Mouse (Mus musculus): Measurements from ENCODE around the gene Gm20379. TPM values are rescaled to one million over a fixed set of nuclear protein-coding genes. Genes with fewer than 3 reads are reported as not detected.

Gm20379 gene
- not detected for total RNA-seq (2021)
- long read RNA-seq, experiment 1, result 0 reads
- long read RNA-seq, experiment 2, result 0 reads

DNA sequence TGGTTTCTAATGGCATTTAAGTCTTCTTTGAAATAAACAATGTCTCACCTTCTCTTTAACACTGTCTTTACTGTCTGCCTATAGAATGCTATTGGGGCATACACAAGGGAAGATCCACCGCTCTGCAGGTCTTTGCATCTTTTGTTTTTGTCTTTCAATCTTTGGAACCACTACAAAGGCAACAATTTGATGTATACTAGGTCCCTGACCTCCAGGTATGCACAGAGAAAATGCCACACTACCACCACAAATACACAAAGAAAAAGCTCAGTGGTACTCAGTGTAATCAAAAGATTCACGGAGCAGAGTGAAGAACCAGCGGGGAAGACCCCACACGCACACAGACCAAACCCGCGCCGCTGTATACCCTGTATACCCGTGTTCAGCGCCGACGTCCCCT lies at the start of gene Gm20379:
Gene Gm20379, plus strand, starts transcription at position 301 of the 400 bp plus-strand sequence.
- DNase-seq, result no peak

DNA sequence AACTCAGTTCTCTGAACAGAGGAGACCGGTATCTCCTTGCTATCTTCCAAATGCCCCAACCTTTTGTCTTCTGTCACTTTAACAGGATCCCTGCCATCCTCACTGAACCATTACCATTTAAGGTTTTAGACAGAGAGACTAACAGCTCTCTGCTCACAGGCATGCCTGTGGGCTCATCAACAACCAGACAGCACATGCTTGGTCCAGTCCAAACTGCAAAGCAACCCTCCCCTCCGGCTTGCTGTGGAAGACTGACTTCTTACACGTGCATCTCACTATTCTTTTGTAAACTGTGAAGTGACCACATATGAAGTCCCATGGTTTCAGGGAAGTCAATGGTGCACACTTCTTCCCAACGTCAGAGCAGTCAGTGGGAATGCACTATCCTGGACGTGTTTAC lies 44.5 kb upstream of the Gm20379 start:
- no peak for DNase-seq

GRCm38 (mm10) chr13:92263566-92263965 lies 42.2 kb upstream of the Gm20379 start:
- peak; percentile 56 for DNase-seq

DNA sequence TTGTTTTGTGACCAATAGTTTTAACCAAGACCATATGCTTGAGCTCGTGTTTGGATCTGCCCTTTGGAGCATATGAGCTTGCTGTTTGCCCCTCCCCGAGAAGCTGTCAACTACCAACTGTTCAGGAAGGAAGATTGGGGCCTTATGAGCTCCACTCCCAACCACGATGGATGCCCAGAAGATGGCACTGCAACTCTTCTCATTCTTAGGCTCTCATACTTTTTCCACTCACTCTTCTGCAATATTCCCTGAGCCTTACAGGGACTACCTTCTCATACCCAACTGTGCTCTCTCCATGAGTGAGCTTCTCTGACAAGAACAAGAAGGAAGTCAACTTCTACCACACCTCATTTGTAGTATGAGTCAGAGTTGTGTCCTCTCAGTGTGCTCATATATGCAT lies 38.7 kb upstream of the Gm20379 start:
- DNase-seq, result no peak

DNA sequence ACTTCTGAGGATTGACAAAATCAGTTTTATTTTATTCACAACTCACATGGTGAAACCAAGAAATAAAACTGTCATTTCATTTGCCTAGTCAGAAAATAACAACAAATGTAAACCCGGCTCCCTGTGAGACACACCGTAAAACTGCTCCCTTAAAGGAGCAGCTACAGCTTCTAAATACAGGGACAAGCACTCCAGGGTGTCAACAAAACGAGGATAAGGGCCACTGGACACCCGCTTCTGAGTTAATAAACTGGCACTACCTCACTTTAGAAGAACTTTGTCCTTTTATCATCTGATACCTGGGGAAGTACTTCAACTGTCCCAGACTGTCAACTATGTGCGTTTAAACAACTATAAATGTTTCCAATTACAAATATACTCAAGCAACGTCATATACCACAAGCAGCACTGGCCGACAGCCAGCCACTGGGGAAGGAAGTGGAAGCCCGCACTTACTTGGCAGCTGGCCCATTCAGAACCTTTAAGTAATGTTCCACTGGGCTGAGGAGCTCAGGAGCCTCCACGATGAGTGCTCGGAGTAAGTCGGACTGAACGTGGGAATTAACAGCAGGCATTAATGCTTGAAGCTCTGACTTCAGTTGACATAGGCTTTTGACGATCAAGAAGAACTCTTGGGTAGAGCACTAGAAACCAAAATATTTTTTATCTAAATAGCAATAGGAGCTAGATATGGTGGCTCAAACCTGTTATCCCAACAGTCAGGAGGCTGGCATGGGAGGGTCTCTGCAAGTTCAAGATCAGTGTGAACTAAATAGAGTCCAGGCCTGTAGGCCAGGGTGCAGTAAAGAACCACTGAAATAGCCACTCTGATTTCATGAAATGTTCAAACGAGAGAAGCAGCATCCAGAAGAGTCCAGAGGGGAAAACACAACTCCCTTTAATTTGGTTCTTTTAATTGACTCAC lies 31.2 kb upstream of the Gm20379 start:
- peak; percentile 80 for DNase-seq

DNA sequence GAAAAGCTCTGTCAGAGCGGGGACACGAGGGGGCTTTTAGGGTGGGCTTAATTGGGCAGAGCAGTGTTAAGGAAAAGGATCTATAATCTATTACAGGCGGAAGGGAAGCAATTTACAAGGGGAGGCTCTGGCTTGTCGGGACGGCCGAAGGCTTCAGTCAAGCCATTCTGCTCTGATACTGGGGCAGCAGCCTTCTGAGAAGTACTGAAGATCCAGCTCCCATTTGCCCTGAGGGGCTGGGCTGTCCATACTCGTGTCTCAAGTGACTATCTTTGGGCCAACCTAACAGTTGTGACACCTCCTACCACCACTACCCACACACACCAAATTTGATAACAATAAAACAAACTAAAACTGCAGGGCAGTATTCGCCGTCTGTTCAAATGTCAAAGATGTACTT lies 30.5 kb upstream of the Gm20379 start:
- DNase-seq, result no peak

DNA sequence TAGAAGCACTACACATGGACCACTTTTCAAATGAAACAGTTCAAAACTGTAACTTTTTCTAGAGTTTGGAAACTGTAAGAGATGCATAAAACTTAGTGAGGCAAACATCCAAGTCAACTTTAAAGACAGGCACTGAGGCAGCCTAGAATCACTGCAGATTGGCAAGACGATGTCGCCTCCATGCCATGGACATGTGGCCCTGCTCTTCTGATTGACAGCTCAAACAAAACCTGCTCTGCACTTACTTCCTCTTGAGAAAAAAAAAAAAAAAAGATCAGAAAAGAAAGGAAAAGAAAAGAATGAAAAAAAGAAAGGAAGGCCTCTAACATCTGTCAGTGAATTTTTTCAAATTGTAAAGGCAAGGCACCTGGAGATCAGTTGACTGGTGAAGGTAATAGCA lies 28.8 kb upstream of the Gm20379 start:
- no peak for DNase-seq

GRCm38 (mm10) chr13:92291605-92292004 lies 14.2 kb upstream of the Gm20379 start:
- DNase-seq, result no peak

- DNase-seq, result no peak
These were observed 11.9 kb upstream of the Gm20379 start for GRCm38 (mm10) chr13:92293883-92294282.

DNA sequence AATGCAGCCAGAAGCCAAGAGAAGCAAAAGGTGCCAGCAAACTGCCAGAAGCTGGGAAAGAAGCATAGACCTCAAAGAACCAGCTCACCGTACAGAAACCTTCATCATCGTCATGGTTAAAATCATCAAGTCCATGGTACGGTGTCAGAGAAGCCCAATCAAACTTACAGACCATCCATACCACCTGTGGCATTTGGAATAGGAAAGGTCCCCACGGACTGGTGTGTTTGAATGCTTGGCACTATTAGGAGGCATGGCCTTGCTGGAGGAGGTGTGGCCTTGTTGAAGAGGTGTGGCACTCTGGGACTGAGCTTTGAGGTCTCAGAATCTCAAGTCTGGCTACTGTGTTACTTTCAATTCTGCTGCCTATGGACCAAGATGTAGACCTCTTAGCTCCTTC lies 9.3 kb upstream of the Gm20379 start:
- peak; percentile 27 for DNase-seq

GRCm38 (mm10) chr13:92297021-92297420 lies 8.8 kb upstream of the Gm20379 start:
- peak; percentile 8 for DNase-seq

DNA sequence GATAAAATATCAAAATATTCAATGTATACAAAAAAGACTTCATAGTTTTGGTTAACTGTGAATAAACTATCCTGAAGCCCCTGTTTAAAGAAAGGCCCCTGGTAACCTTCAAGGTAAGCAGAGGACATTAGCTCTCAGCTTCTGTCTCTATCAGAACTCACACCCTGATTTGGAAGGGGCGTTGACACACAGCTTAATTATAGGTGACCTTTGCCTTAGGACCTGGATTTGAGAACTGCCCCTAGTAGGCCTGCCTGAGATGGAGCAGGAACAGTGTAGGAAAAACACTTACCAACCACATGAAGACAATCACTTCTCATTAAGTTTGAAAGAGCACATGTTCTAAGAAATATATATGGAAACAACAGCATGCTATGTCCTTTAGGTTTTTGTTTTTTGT lies 6.3 kb upstream of the Gm20379 start:
- DNase-seq, result no peak

DNA sequence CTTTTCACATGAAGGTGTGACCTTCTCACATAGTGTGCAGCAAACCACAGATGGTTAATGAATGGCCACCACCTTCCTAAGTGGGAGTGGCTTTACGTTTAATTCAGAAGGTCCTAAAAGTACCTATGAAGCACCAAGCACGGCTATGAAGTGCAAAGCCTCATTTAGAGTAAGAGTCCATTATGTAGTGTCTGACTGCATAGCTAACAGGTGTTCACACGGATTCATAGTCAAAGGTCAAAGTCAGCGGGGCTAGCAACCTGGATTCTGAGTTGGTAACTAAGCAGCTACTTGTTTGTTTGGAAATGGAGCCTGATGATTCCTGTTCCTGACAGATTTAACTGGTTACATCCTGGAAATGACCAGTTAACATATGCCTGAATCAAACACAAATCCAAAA lies 4.0 kb upstream of the Gm20379 start:
- DNase-seq, result no peak

GRCm38 (mm10) chr13:92302466-92302865 lies 3.3 kb upstream of the Gm20379 start:
- no peak for DNase-seq

DNA sequence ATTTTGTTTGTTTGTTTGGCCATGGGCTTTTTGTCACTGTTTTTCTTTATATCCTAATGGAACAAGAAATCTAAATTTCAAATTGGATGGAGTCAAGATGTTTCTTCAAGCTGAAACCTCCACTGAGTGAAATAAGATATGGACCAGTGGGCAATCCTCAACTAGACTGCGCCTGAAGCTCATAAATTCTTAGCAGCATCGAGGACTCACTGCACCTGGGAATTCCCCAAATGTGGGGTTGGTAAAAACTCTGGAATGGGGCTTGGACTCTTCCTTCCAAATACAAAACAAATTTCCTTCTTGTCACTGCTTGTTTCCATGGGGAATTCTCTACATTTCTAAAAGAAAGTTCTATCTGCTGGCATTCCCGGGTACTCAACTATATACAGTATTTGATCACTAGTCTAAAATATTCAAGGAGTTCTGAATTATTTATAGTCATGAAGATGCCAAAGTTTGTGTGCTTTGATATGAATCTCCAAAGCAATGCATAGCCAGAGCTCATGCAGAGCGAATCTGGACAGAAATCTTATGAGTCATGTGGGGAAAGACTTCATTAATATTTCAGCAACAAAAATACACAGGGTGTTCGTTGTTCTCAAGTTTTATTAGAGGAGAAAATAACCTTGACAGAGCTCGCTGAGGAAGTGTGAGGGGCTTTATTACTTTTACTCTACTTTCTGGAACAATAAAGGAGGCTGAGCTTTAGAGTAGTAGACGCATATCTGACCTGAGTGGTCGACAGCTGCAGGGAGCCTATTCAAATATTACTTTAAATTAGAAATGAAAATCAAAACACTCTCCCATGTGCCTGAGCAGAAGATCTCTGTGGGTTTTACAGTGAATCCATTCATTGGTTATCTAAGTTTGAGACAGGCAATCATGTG lies 2.5 kb upstream of the Gm20379 start:
- no peak for DNase-seq

- no peak for DNase-seq
These were observed 1.5 kb upstream of the Gm20379 start for GRCm38 (mm10) chr13:92304291-92304690.

DNA sequence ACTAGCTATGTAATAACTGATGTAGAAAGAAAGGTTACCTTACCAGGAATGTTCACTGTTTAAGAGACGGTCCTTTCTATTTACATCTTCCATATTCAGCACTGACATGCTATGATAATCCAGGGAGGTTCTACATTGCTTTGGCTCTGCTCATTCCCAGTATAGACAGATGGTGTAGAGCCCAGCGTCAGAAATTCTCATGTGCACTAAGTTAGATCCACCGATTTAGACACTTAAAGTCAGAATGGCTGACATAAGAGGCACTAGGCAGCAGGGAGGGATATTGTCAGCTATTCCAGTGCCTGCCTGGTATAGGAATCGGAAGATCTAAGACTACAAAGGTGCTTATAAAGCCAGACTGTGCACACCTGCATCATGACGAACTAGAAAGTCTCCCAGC lies 8.8 kb downstream of the Gm20379 start:
- DNase-seq, result no peak

DNA sequence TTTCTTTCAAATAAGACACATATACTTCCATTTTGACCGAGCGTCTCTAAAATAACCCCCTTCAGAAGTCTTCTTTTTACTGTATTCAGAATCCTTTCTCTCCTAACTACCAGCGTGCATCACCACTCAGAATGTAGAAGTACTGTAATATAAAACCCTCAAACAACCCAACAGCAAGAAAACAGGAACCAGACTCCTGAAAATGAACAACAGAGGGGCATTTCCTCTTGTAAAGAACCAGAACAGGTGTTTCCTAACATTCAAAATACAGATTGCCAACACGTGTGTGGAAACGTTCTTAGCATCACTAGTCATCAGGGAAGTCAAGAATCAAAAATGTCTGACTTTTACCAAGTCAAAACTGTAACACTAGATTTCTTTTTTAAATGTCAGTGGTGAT lies 15.0 kb downstream of the Gm20379 start:
- no peak for DNase-seq

GRCm38 (mm10) chr13:92326030-92326429 lies 20.2 kb downstream of the Gm20379 start:
- DNase-seq, result no peak

- no peak for DNase-seq
These were observed 22.2 kb downstream of the Gm20379 start for GRCm38 (mm10) chr13:92328000-92328399.

DNA sequence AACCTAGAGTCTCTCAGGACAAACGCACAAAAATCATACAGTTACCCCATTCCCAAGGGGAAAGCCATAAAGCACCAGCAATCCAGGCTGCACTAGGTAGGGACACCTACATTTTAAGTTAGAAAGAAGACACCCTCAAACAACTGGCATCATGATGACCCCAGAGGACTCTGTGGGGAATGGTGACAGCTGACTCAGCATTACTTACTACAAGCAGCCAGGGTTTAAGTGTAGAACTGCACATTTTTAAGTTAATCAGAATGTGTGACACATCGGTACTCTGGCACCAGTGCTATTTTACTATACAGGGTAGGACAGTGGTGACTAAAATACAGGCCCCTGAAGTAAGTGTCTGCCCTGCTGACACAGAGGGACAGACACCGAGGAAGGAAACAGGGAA lies 24.8 kb downstream of the Gm20379 start:
- no peak for DNase-seq

DNA sequence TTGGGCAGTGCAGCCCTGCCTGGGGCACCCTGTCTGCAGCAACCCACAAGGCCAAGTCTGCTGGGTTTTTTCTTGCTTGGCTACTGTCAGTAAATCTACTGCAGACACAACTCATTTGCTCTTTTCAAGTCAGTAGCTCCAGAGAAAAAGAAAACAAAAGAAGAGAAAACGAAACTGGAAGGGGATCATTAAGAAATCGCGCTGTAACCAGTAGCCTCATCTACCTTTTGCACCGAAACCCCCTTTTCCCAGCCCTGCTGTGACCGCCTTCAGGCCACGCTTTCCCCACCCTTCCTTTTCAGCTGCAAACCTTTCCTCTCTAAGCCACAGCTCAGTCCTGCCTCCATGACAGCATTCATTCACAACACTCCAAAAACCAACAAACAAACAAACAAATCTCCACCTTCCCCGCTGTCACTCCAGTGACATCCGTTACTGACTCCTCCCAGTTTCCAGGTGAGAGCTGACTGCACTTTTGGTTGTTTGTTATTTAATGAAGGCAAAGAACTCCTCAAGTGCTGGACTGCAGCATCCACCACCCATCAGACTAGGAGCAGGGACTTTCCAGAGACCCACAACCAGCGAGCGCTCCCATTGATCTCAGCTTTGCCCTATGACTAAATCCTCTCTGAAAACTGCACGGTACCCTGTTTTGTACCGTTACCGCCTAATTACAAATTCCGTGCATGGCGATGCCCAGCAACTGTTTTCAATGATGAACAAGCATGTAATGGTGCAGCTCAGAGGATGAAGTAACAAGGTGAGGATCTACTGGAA lies 26.5 kb downstream of the Gm20379 start:
- DNase-seq, result no peak

Data from adrenal gland, postnatal 10 days (tissue).